Mouse (Mus musculus) liver, embryonic 11.5 days (tissue): ENCODE data around the gene Nbl1. TPM values are rescaled to one million over a fixed set of nuclear protein-coding genes. Genes with fewer than 3 reads are reported as not detected.

ENCODE experiments used
- ATAC-seq: fragments of 200-750 bp; cut with Nextera tagmentation; replicated peaks from 2 replicates; pipeline ENCODE4 v1.8.0; 2017; ENCODE audit warnings: moderate number of reproducible peaks, mild to moderate bottlenecking, moderate TSS enrichment, moderate library complexity; ENCODE audit not compliant: low FRiP score
- DNase-seq: peaks from one replicate; pipeline ENCODE4 v3.0.0-alpha.2; 2017; ENCODE audit warnings: low spot score
- H3K27ac ChIP-seq: fragments of 300-500 bp; sonication (generic); 2 replicates; pipeline ENCODE4 v1.5.1; 2014; ENCODE audit warnings: mild to moderate bottlenecking, low read depth, low read length, control low read depth
- H3K27me3 ChIP-seq: fragments of 300-500 bp; sonication (generic); replicated peaks from 2 replicates; pipeline ENCODE4 v1.6.1; 2014; ENCODE audit warnings: low read length, mixed read lengths; ENCODE audit not compliant: control insufficient read depth, insufficient read depth
- H3K36me3 ChIP-seq: fragments of 300-500 bp; sonication (generic); 2 replicates; pipeline ENCODE4 v1.6.1; 2014; ENCODE audit warnings: mild to moderate bottlenecking, low read length, moderate library complexity, mixed read lengths; ENCODE audit not compliant: control insufficient read depth, insufficient read depth
- H3K4me1 ChIP-seq: fragments of 300-500 bp; sonication (generic); replicated peaks from 2 replicates; pipeline ENCODE4 v1.6.1; 2014; ENCODE audit warnings: low read length, mixed read lengths; ENCODE audit not compliant: control insufficient read depth, insufficient read depth
- H3K4me2 ChIP-seq: fragments of 300-500 bp; sonication (generic); 2 replicates; pipeline ENCODE4 v1.6.1; 2014; ENCODE audit warnings: mild to moderate bottlenecking, control low read depth, moderate library complexity
- H3K4me3 ChIP-seq: fragments of 300-500 bp; sonication (generic); 2 replicates; pipeline ENCODE4 v1.5.1; 2014; ENCODE audit warnings: low read depth, low read length, control low read depth
- H3K9ac ChIP-seq: fragments of 300-500 bp; sonication (generic); 2 replicates; pipeline ENCODE4 v1.6.1; 2014; ENCODE audit warnings: low read depth, low read length, control low read depth
- H3K9me3 ChIP-seq: fragments of 300-500 bp; sonication (generic); 2 replicates; pipeline ENCODE4 v1.6.1; 2016; ENCODE audit warnings: low read length, inconsistent platforms, mixed read lengths; ENCODE audit not compliant: control insufficient read depth
- WGBS: fragments of 180-500 bp; shearing (Covaris S2); extraction: QIAGEN DNeasy Blood & Tissue Kit; methylation state at CpG from one replicate; pipeline ENCODE4 v1.1.7; 2014; 5-methylcytosine and 5-hydroxymethylcytosine counted together
- polyA plus RNA-seq: library from polyadenylated mRNA; unstranded; fragments of >200 nt; fragmentation: Nextera tagmentation; extraction: Ambion mirVana; gene quantifications from 2 replicates; pipeline ENCODE4 v1.2.1, GENCODE M21; 2014

Gene Nbl1
- polyA plus RNA-seq, 1 experiment from 2014 or later: 5.0 TPM

DNA sequence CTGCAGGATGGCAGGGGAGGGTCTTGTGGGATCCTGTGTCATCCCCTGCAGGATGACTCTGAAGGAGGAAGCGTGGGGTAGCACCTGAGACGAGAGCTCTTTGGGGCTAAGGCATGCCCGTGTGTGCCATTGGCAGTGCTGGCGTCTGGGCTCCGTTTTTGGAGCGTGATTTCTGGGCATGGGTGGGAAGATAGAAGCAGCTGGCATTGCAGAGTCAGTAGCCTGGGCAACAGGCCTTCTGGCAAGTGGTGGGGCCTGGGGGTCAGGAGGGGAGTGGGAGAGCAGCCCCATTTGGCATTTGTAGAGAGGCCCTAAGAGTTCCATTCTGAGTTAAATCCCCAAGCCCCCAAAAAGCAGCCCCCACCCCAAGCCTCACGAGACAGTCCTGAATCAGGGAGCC lies 40.0 kb downstream of the Nbl1 start:
- Histone ChIP-seq H3K4me1 (no peaks in the 10 kb centered on the region), H3K27me3 (no peaks in the 10 kb centered on the region), H3K36me3 (no peaks in the 10 kb centered on the region), H3K4me2 (no peak overlapping the region), H3K27ac (no peak overlapping the region), H3K4me3 (no peak overlapping the region), H3K9me3 (no peaks in the 10 kb centered on the region), H3K9ac (no peak overlapping the region)
- DNase-seq: no peak
- 75% methylated on average over 7 of the region's 7 CpGs for WGBS
- no peak for ATAC-seq

DNA sequence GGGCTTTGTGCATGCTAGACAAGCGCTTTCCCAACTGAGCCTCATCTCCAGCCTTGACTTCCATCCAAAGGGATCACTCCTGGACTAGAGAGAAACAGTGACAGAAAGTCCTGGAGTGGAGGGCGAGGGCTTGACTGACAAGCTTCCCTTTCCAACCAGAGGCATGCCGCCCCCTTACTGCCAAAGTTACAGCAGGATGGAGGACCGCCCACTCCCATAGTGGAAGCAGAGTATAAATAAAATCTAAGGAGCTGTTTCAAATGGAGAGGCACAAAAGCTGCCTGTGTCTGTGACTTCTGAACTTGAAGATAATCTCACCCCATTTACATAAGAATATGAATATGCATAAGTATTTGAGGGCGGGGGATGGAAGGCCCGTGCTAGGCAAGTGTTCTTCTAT lies 44.3 kb downstream of the Nbl1 start:
- H3K4me2 ChIP-seq: no peak overlapping the region
- no peaks in the 10 kb centered on the region for H3K27me3 ChIP-seq
- no peak for DNase-seq
- H3K4me3 ChIP-seq: no peak overlapping the region
- H3K27ac ChIP-seq: no peak overlapping the region
- no peak for ATAC-seq
- 72% methylated on average over 6 of the region's 6 CpGs for whole genome bisulfite sequencing
- H3K9me3 ChIP-seq: peaks cover 5% of the 10 kb centered on the region
- no peak overlapping the region for H3K9ac ChIP-seq
- no peaks in the 10 kb centered on the region for H3K36me3 ChIP-seq
- no peaks in the 10 kb centered on the region for H3K4me1 ChIP-seq

DNA sequence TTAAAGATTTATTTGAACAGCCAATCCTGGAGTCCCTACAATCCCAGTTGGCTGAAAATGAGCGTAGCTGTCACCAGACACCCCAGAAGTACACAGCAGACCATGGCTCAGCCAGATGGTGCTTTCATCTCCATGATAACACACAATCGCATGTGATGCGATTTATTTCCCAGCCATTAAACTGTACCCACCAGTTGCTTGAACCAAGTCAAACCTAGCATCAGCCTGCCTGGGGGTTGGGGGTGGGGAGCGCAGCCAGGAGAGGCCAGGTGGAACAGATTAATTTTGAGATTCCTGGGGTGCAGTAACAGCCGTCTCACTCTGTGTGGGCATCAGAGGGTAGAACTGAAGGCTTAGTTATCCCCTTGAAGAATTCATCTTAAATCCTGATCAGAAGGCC lies 46.4 kb downstream of the Nbl1 start:
- no peak for DNase-seq
- H3K27me3 ChIP-seq: no peaks in the 10 kb centered on the region
- no peak overlapping the region for H3K27ac ChIP-seq
- no peak overlapping the region for H3K4me3 ChIP-seq
- no peak for ATAC-seq
- H3K9ac ChIP-seq: no peak overlapping the region
- H3K36me3 ChIP-seq: no peaks in the 10 kb centered on the region
- peaks cover 5% of the 10 kb centered on the region for H3K9me3 ChIP-seq
- 83% methylated on average over 5 of the region's 5 CpGs for WGBS
- H3K4me1 ChIP-seq: no peaks in the 10 kb centered on the region
- no peak overlapping the region for H3K4me2 ChIP-seq

DNA sequence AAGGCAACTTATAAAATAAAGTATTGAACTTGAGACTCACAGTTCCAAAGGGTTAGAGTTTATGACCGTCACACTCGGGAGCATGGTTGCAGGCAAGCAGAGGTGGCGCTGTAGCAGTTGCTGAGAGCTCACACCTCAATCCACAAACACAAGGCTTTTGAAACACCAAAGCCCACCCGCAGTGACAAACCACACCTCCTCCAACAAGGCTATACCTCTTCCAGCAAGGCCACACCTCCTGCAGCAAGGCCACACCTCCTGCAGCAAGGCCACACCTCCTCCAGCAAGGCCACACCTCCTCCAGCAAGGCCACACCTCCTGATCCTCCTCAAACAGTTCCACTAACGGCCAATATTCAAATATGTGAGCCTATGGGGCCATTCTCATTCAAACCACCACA lies 48.2 kb downstream of the Nbl1 start:
- ATAC-seq: no peak
- Histone ChIP-seq H3K4me3 (no peak overlapping the region), H3K27me3 (peaks cover 12% of the 10 kb centered on the region), H3K9me3 (peaks cover 5% of the 10 kb centered on the region), H3K4me1 (no peaks in the 10 kb centered on the region; the same call in 1 of the 2 replicates), H3K9ac (no peak overlapping the region), H3K36me3 (no peaks in the 10 kb centered on the region), H3K4me2 (no peak overlapping the region), H3K27ac (no peak overlapping the region)
- 85% methylated on average over 5 of the region's 5 CpGs for WGBS
- no peak for DNase-seq

DNA sequence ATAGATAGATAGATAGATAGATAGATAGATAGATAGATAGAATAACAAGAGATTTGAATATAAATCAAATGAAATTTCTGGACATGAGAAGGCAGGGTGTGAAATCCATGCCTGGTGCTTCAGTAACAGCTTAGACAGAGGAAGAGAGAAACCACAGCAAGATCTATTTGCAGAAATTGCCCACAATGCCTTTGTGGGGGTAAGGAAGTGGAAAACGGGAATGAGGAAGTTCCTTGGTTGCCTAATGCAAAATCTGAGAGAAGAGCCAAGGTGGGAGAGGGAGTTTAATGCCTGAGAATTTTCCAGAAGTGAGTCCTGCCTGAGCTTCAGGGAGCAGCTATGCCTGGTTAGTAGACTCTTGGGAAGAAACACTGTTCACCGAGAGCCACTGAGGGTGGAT lies 49.2 kb downstream of the Nbl1 start:
- H3K4me3 ChIP-seq: no peak overlapping the region
- no peaks in the 10 kb centered on the region; the same call in 1 of the 2 replicates for H3K4me1 ChIP-seq
- 59% methylated on average over 2 of the region's 2 CpGs for WGBS
- H3K27me3 ChIP-seq: peaks cover 13% of the 10 kb centered on the region
- H3K9me3 ChIP-seq: peaks cover 5% of the 10 kb centered on the region
- ATAC-seq (no peak), DNase-seq (no peak)
- H3K27ac ChIP-seq: no peak overlapping the region
- no peak overlapping the region for H3K9ac ChIP-seq
- H3K4me2 ChIP-seq: no peak overlapping the region
- no peaks in the 10 kb centered on the region for H3K36me3 ChIP-seq

DNA sequence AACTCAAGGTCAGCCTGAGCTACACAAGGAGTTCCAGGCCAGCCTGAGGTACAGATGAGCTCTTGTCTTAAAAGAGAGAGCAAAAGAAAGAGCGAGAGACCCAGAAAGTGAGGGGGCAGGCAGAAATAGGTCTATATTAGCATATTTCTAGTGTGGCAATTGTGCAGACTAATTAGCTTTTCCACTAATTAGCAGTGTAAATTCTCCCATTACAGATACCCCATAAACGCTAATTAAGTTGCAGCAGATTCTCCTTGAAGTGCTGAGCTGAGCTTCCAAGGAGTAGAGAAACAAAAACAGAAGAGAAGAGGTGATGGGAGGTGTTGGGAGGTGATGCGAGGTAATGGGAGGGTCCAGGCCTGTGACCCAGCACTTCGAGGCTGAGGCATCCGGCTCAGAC lies 50.2 kb downstream of the Nbl1 start:
- ATAC-seq (no peak), DNase-seq (no peak)
- H3K36me3 ChIP-seq: no peaks in the 10 kb centered on the region
- H3K27ac ChIP-seq: no peak overlapping the region
- 70% methylated on average over 5 of the region's 5 CpGs for WGBS
- H3K27me3 ChIP-seq: peaks cover 13% of the 10 kb centered on the region
- H3K9me3 ChIP-seq: peaks cover 5% of the 10 kb centered on the region
- no peak overlapping the region for H3K4me3 ChIP-seq
- H3K4me2 ChIP-seq: no peak overlapping the region
- no peaks in the 10 kb centered on the region; the same call in 1 of the 2 replicates for H3K4me1 ChIP-seq
- H3K9ac ChIP-seq: no peak overlapping the region

DNA sequence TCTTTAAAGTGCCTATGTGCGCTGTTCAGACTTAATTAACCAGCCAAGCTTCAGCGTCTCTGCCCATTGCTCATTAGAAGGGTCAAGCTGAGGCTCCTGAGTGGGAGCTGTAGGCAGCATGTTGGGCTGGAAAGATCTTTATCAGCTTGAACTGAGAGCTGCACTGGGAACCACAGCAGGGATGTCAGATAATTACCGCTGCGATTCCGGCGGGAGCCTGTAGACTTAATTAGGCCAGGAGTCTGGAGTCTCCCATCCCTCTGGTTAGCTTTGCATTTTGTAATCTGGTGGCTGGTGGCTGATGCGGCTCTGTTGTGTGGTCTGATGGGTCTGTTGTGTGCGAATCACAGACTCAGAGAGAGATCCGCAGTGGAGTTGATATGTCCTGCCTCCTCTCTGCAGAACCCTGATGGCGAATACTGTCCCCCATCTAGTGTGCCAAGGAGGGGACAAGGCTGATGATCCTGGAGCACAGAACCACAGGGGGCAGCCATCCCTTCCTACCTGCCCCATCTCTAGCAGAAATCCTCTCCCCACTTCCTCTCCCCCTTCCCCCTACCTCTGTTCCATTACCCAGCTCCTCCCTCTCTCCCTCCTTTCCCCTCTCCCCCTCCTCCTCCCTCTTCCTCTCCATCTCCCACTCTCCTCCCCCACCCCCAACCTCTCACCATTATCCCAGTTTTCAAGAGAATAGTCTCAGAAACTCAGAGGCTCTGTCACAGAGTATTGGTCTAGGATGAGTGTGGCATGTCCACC lies 52.5 kb downstream of the Nbl1 start:
- Histone ChIP-seq H3K4me3 (no peak overlapping the region), H3K4me2 (no peak overlapping the region), H3K4me1 (no peaks in the 10 kb centered on the region; the same call in 1 of the 2 replicates), H3K27me3 (peaks cover 13% of the 10 kb centered on the region), H3K9me3 (peaks cover 5% of the 10 kb centered on the region), H3K27ac (no peak overlapping the region), H3K36me3 (no peaks in the 10 kb centered on the region), H3K9ac (no peak overlapping the region)
- no peak for ATAC-seq
- WGBS: 8% methylated on average over 10 of the region's 10 CpGs
- no peak for DNase-seq

DNA sequence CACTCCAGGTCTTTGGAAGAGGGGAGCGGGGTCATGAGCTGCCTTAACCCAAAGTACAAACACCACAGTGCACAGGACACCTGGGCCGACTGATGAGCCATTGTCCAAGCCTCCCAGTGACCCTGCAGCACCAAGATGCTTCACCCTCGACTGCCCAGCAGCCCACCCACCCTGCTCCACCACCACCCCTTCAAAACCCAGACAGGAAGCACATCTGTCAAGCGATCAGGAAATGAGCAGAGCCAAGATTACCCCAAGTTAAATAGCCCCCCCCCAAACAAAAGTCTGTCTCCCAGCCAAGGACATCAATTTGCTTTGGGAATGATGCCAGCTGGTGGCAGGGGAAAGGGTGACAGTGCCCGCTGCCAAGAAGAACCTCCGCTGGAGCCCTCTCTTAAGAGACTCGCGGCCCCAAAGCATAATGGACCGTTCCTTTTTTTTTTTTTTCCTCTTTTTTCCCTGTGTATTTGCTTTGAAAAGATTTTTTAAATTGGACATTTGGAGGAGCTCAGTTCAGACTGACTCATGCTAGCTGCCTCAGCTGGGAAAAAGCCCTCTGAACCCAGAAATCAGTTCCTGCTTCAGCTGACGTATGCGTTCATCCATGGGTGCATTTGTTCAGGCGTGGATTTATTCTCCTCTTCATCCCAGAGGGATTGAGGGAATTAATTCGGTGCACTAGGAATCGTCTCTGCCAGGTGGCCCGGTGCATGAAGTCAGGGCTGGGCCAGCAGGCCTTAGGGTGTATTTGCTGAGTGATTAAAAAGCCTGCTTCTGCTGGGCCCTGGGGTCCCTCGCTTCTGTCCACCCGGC lies 54.8 kb downstream of the Nbl1 start:
- Histone ChIP-seq H3K27me3 (peaks cover 13% of the 10 kb centered on the region), H3K36me3 (no peaks in the 10 kb centered on the region), H3K9me3 (no peaks in the 10 kb centered on the region), H3K4me3 (no peak overlapping the region), H3K9ac (no peak overlapping the region), H3K4me2 (no peak overlapping the region), H3K4me1 (no peaks in the 10 kb centered on the region; the same call in 1 of the 2 replicates), H3K27ac (no peak overlapping the region)
- WGBS: 80% methylated on average over 17 of the region's 17 CpGs
- DNase-seq (no peak), ATAC-seq (no peak)
